Mouse (Mus musculus): Measurements from ENCODE around the gene 1700013G24Rik. TPM values are rescaled to one million over a fixed set of nuclear protein-coding genes. Genes with fewer than 3 reads are reported as not detected.

1700013G24Rik gene
- total and polyA plus RNA-seq, 3 experiments, result not detected

- no peak for DNase-seq
Measured at GRCm38 (mm10) chr4:137457292-137457691, 4.2 kb downstream of the 1700013G24Rik start.

GRCm38 (mm10) chr4:137458310-137458709 is 5.2 kb downstream of the 1700013G24Rik start:
- DNase-seq, result no peak

- DNase-seq, result no peak
Measured at GRCm38 (mm10) chr4:137458861-137459260, 5.8 kb downstream of the 1700013G24Rik start.

- DNase-seq, result no peak
Measured at GRCm38 (mm10) chr4:137460676-137461075, 7.6 kb downstream of the 1700013G24Rik start.

DNA sequence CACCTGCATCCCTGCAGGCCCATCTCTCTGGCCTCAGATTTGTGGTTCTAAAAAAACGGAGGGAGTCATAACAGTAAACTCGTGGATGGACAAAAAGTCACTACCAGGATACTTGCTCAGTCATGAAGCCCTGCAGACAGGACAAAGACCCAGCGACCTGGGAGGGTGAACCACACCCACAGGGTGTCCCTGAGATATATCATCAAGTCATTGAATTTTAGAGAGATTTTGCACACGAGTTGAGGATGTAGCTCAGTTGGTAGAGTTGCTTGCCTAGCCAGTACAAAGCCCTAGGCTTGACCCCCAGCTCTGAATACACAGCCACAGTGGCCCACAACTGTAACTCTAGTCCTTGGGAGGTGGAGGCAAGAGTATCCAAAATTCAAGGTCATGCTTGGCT is 8.1 kb downstream of the 1700013G24Rik start:
- DNase-seq, result no peak

DNA sequence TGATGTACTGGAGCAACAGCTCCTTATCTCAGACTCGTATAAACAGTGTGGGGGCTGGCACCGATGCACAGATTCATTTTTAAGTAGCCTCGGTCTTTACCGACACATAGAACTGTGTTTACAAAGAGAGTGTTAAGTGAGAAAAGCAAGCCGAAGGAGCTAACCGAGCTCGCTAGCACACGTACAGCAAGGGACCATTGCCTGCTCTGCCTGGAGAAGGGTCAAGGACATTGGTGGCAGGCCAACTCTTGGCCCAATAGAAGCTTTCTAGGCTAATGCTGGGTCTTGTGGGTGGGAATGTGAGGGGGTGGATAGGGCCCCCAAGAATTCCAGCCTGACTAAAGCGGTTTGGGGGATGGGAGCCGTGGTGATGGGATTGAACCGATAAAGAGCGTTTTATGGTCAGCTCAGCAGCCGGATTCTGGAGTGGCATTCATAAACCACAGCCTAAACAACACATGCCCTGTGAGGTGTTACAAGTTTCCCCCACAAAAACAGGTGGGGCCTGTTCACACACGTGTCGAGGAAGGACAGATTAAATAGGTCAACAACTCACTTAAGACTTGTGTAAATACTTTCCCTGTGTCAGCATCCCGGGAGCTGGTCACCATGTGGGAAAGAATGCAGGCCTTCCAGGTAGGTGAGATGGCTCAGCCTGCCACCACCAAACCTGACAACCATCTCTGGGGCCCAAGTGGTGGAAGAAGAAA is 9.1 kb downstream of the 1700013G24Rik start:
- no peak for DNase-seq

DNA sequence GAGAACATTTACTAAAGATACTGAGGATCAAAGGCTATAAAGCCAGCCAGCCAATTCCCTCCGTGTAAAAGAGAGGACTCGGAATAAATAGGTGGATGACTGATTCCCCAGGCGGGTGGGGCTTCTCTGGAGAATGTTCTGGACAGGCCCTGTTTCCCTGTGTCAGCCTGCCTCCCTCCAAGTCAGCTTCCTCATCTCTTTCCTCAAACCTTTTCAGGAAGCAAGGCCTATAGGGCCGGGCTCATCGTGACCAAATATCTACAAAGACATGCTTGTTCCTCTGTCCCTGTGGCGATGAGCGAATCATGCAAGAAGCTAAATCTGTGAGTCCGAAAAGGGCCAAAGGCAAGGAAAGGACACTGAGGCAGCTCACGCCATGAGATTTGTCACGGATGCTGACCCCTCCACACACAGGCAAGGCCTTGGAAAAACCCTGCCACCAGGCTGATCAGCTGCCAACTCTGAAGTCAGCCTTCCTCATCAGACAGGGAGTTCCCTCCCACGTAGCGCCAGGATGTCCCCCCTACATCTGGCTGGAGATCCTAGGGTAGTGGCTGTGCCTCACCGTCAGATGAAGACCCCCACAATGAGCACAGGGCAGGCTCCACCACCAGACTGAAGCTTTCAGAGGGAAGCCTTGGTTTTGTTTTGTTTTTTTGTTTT is 12.2 kb downstream of the 1700013G24Rik start:
- peak; percentile 63 for DNase-seq

DNA sequence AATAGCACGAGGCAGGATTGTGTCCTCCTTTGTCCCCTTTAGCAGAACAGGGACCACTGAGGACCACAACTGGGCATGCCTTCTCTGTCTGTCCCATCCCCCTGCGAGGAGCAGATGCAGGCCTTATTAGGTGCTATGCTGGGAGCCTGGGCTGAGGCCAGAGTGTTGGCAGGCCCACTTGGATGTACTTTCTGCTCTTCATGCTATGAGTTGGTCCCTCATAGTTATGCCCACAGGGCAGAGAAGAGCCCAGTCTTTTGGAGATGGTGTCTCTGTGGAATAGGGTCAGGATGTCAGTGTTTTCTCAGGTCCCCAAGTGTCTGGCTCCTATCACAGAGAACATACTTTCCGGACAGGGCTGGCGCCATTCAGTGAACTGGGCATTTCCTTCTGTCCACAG is 13.9 kb downstream of the 1700013G24Rik start:
- DNase-seq, result no peak

GRCm38 (mm10) chr4:137467525-137467924 is 14.4 kb downstream of the 1700013G24Rik start:
- DNase-seq, result no peak

- peak; percentile 98 for DNase-seq
Measured at GRCm38 (mm10) chr4:137468260-137469080, 15.4 kb downstream of the 1700013G24Rik start, which contains the start of gene Hspg2. Hspg2 (plus strand) TSS chr4:137468769.

GRCm38 (mm10) chr4:137469081-137469844 is 16.2 kb downstream of the 1700013G24Rik start:
- peak; percentile 59 for DNase-seq

DNA sequence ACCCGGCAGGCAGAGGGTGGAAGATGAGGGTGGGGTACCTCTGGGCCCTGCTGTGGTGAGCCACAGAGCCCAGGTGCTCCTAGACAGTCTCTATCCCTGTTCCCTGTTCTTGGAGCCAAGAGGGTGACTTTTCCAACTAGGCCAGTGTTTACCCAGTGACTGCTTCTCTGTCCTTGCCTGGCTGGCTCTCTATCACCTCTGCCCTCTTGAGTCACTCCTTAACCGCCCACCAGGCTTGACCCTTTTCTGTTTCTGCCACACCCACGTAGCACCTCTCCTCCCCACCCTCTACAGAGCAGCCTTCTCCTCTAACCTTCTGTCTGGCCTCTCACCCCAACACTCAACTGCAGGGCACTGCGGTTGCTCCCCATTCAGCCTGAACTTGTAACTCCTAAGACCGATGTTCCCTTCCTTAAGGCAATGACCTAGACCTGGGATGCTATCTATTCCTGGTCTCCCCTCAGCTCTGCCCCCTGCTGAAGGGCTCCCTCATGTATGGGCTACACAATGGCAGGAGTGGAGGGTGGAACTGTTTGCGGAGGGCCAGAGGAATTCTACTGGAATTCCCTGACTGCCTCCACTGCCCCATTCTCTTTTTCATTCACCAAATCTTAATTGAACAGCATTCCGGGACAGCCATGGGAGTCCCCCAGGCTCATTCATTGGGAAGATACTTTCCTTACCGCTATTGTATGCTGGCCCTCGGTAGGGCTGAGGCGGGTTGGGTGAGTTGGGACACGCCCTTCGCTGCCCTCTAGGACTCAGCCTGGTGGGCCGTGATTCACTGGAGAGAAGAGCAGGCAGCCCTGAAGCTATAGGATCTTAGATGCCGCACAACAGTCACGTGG is 17.0 kb downstream of the 1700013G24Rik start:
- DNase-seq, result peak; percentile 72

DNA sequence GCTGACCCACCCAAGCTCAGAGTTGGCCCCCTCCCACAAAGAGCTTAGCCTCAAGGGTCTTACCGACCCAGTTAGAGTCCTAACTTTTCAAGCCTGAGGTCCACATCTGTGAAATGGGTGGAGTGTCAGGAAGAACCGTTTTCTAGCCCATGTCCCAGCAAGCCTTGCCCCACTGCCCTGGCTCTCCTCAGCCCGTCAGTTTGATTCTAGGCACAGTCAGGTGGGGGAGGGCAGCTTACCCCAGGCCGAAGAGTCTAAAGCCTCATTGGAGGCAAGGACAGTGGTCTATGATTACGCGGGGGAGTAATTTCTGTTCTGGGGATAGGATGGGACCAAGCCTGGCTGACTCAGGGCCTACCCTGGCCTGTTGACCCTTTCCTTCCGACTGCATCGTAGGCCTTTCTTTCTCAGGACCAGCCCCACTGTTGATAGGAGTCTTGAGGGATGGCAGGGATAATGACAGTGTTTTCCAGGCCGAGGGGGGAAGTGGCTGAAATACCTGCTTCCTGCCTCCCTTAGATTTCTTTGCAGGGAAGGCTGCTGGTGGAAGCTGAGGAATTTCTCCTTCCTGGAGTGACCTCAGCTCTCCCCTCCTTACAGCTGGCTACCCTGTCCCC is 17.7 kb downstream of the 1700013G24Rik start:
- no peak for DNase-seq

GRCm38 (mm10) chr4:137471326-137471725 is 18.2 kb downstream of the 1700013G24Rik start:
- no peak for DNase-seq

DNA sequence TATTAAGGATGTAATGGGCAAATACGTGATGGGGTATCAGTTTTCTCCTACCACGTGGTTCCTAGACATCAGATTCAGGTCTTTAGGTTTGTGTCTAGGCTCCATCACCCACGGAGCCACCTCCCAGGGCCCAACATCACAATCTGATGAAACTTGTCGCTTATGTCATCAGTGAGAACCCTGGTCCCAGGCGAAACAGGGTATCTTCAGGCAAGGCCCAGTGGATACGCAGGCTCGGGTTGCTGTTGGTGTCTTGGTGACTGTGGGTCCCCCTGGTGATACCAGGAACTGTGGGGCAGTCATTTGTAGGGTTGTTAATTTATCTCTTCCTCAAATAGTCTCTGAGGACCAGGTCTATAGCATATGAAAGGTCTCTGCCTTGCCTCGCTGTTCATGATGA is 20.2 kb downstream of the 1700013G24Rik start:
- DNase-seq, result no peak

GRCm38 (mm10) chr4:137473701-137474388 is 20.8 kb downstream of the 1700013G24Rik start:
- peak; percentile 88 for DNase-seq

GRCm38 (mm10) chr4:137474694-137475093 is 21.6 kb downstream of the 1700013G24Rik start:
- DNase-seq, result no peak

DNA sequence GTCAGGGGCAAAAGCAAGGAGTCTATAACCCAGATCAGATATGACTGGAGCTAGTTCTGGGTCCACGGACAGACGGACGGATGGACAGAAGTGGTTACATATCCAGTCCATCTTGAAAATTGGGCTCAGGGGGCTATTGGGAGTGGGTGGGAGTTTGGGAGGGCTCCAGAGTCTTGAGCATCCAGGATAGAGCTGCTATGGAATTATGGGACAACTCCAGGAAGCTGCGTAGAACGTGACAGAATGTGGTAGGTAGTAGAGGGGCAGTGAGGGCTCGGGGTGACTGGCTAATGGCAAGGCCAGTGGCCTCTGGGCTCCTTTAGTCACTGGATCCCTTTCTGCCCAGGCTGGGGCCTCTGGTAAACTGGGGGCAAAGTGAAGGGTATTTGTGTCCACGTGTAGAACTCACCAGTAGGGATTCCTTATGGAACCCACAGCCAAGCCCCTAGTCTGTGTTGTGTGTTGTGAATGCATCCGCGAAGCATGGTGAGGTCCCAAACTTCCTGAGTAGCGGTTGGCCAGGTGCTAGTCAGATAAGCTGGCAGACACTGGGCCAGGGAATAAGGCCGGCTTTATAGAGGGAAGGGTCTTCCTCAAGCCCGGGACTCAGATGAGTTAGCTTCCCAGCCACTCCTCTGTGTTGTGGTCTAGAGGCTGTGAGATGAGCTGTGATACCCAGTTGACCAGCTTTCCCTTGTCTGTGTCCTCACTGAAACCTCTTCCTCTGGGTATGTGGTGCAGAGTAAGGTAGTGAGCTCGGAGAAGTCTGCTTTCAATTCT is 22.4 kb downstream of the 1700013G24Rik start:
- DNase-seq, result no peak

All from adrenal gland, adult 2 months (tissue).